Mouse (Mus musculus) WW6 (cell line): ENCODE data around the gene Kif27.
"Not testable (repeated sequence)": the region's sequence is repeated elsewhere in the genome, so short reads cannot be mapped to it uniquely, and the experiment has no call there.

Experiments
- DNase-seq: peaks from one replicate; pipeline ENCODE4 v3.0.0-alpha.2; 2013; ENCODE audit warnings: low read depth, low spot score

The Kif27 gene

DNA sequence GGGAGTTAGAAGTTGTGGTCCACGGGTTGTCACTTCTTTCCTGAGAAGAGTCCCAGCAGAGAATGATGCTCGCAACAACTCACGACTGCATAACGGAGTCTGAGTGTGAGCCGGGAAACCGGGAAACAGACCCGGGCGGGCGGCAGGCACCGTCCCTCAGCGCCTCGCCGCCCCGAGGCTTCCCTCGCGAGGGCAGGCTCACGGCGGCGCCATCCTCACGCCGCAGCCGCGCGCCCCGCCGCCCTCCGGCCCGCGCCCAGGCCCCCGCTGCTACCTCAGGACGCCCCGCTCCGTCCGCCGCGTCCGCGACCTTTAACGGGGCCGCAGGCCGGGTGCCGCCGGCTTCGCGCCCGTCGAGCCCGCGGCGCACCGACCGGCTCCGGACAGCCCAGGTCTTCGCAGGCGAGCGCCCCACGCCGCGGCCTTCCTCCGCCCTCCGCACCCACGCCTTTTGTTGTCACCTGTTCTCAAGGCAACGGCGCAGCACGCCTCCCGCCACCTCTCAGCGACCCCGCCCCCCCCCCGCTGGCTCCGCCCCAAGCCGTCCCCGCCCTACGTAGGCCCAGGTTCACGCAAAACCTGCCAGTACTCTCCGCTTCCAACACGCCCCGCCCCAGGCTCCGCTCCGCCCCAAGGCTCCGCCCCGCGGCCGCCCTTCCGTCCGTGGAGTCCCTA lies at the start of gene Kif27:
Kif27 (minus strand) TSS at position 494 of the 675 bp plus-strand sequence.
- peak; percentile 77 for DNase-seq

- not testable (repeated sequence) for DNase-seq
Observed at GRCm38 (mm10) chr13:58403243-58403642, 44.3 kb upstream of the Kif27 start, which contains the start of gene Hnrnpk. Gene Hnrnpk, minus strand, starts transcription at chr13:58403343.

- DNase-seq = no peak
Observed at GRCm38 (mm10) chr13:58402744-58403110, 43.8 kb upstream of the Kif27 start.

DNA sequence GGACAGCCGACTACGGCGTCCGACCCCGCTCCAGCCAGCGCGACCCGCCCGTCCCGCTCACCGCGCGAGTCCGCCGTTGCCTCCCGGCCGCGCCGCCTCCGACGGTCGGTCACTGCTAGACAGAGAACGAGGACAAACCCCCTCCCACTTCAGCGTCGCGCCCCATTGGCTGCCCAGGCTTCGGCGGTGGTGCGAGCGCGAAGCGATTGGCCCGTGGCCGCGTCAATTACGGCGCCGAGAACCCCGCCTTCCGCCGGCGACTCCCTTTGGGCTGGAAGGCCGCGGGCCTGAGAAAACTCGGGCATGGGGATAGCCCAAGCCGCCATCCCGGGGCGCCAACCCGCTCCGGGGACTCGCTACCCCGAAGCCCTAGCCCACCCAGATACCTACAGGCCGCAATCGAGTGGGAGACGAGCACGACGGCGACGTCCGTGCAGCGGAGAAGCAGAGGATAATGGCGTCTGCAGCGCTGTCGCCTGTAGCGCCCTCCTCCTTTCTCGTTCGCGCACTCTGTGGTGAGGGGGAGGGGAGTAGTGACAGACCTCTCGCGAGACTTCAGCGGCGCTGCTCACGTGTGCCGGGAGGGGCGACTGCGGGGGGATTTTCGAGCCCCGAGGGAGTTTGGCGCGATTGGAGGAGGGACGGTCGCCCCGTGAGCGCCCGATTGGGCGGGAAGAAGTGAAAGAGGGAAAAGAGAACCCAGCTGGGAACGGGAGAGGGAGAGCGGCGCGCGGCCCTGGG lies 43.3 kb upstream of the Kif27 start, which contains the start of gene Rmi1:
Rmi1 (plus strand) TSS at position 246 of the 741 bp plus-strand sequence.
- peak; percentile 94 for DNase-seq

GRCm38 (mm10) chr13:58401135-58402002 lies 42.4 kb upstream of the Kif27 start:
- peak; percentile 52 for DNase-seq

DNA sequence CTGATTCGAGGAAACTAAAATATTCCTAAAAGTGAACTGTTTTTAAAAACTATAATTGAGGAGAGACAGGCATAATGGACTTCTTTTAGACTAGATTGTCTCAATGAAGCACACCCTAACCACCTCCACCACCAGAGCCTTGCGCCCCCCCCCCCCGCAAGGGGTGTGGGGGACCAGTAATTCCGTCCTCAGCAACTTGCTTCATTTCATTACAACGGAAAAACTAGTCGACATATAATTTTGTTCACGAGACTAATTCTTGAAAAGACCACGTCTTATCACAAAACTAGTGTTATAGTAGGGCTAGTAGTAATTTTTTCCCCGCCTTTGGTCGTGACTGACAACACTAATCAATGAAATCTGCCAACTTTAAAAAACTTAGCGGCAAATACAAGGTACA lies 41.7 kb upstream of the Kif27 start:
- no peak for DNase-seq

DNA sequence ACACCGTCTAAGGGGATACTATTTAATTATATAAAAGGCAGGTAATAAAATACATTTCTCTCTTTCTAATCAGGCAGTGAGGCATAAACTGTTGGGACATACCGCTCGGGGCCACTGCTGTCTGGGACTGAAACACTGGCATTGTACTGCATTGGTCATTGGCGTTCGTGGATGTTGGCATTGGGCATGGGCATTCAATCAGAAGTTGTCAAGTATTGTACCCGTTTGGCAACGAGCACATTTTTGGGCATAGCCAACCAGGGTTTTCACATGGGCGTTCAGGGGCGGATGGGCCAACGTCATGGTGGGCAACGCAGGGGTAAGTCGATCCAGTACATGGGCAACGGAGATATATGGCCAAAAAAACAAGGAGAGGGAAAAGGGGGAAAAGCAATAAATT lies 38.7 kb upstream of the Kif27 start:
- no peak for DNase-seq

DNA sequence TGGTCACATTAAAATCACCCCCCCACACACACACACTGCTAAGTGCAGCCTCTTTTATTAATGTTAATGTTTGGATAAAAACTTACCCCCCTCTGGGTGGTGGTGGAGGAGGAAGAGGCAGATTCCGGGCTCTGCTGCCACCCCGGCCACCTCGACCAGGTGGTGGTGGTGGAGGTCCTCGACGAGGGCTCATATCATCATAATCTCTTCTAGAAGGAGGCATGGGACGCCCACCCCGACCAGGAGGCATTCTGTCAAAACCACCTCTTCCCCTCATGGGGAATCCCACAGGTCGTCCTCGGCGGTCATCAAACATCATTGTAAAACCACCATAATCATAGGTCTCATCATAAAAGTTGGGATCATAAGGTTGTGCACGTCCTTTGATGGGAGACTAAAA lies 35.5 kb upstream of the Kif27 start:
- not testable (repeated sequence) for DNase-seq

DNA sequence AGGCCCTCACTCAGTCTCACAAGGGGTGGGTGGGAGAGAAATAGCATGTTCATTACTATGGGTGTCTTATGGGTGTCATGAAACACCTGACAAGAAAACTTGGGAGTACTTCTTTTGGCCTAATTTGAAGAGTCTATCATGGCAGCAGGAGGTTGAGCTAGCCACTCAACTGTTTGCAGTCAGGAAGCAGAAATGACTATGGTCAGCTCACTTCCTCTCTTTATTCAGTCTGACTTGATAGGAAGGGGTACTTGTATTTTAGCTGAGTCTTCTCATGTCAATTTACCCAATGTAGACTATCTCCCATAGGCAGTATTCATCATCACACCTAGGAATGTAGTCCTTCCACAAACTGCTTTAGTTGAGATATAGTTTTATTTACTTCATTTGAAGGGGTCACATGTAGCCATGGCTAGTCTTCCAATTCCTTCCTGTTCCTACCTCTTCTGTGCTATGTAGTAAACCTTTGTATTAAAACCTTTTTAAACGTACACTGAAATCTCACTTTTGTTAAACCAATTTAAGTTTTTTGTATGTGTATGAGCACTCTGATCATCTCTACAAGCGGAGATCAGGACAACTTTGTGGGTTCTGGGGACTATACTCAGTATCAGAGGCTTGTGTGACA lies 30.5 kb upstream of the Kif27 start:
- no peak for DNase-seq

DNA sequence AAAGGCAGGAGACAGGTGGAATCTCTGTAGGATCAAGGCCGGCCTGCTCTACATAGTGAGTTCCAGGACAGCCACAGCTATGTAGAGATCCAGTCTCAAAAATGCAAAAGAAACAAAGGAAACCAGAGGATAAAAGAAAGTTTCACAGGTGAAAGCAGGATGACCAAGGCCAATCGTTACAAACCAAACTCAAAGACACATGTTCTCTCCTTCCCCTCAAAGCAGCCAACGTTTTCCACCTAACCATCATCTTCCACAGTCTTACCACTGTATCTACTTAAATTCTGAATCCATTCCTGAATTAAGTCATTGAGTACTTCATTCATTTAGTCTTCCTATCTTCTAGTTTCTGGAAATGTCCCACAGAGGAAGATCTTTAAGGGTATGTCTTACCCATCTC lies 29.5 kb upstream of the Kif27 start:
- no peak for DNase-seq

GRCm38 (mm10) chr13:58387948-58388347 lies 29.0 kb upstream of the Kif27 start:
- peak; percentile 52 for DNase-seq

DNA sequence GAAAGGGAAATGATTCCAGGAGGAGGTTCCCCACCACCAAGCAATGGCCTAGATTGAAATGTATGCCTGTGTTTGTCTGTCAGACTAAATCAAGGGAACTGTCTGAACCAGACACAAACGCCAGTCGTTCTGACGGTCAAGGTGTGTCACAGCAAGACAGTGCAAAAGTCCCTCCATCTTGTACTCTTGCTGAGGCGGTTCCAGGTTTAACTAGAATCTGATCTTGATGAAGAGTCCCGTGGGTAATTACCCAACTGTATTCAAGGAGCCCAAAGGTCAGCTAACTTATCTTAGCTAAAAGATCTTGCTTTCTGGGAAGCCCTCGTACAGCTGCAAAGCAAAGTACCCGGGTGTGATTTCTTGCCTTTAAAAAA lies 26.6 kb upstream of the Kif27 start:
- no peak for DNase-seq

GRCm38 (mm10) chr13:58384779-58385546 lies 26.0 kb upstream of the Kif27 start, which contains the start of gene 2210016F16Rik:
Gene 2210016F16Rik, minus strand, starts transcription at chr13:58385225.
- peak; percentile 54 for DNase-seq

DNA sequence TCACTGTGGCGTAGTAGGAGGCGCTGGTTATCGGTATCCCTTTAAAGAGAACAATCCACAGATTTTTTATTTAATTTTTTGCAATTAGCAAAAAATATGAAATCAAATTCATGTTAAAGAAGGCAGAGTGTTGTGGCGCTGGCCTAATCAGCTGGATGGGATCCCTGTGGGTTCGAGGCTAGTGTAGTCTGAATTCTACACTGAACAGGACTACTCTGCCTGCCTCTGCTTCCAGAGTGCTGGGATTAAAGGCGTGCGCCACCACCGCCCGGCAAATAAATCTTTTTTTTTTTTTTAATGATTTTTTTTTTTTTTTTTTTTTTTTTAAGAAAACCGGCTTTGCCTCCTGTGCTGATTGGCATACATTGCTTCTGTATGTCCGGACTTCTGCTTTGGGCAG lies 25.4 kb upstream of the Kif27 start:
- DNase-seq = no peak

GRCm38 (mm10) chr13:58373153-58373470 lies 14.2 kb upstream of the Kif27 start:
- no peak for DNase-seq

DNA sequence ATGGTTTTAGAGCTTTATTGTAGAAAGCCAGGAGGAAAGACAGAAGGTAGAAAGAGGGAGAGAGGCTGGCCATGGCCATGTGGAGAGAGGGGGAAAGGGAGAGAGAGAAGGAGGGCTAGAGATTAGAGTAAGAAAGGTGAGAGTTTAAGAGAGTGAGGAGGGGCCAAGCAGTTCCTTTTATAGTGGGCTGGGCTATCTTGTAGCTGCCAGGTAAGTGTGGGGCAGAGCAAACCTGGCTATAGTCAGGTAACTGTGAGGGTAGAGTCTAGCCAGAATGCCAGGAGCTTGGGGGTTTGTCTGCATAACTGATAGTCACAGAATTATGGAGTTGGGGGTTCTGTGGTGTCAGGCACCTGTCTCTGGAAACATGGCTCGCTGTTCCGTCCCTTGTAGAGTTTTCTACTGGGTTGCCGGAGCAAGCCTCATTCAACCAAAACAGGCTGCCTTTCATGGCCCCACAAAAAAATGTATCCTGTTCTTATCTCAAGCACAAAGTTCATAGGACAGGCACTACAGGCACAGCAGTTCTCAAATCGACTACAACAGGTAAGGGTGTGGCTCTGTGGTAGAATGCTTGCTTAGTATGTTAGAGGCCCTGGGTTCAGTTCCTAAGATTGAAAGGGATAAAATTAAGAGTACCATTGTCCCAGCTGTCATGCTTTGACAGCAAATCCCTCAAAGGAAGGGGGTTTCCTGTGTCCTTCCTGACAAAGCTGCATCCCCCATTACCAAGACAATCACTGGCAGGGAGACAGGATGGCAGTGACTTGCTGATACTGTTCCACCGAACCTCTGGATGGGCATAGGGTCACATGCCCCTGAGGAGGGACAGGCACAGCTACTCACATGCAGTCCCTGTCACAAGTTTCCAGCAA lies 13.6 kb upstream of the Kif27 start:
- DNase-seq = no peak

DNA sequence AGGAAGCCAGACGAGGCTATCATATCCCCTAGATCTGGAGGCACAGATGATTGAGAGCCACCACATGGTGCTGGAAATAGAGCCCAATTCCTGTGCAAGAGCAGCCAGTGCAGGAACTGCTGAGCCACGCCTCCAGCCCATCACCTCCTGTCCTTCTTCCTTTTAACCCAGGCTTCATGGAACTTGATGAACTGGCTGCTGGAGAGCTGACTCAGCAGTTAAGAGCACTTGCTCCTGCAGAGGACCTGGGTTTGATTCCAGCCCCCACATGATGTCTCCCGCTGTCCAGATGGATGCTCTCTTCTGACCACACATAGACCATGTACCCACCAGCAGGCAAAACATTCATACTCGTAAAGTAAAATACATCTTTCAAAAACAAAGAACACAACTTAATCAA lies 9.9 kb upstream of the Kif27 start:
- DNase-seq = no peak

GRCm38 (mm10) chr13:58367641-58368040 lies 8.7 kb upstream of the Kif27 start:
- DNase-seq = no peak

DNA sequence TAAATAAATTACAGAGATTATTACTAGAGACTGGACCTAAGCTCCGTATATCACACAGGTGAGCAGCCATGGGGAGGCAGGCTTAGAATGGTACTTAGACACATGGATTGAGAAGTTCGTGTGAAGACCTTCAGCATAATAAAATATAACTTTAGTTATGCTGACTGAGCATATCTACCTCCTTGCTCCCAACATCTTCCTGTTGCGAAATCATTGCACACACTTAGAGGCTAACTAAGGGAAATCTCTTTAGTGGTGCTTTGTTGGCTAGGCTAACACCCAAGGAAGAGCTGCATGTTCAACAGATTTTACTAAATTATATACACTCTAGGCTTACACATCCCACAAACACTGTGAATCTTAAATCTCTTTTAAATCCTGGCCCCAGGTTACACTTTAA lies 7.5 kb upstream of the Kif27 start:
- no peak for DNase-seq

DNA sequence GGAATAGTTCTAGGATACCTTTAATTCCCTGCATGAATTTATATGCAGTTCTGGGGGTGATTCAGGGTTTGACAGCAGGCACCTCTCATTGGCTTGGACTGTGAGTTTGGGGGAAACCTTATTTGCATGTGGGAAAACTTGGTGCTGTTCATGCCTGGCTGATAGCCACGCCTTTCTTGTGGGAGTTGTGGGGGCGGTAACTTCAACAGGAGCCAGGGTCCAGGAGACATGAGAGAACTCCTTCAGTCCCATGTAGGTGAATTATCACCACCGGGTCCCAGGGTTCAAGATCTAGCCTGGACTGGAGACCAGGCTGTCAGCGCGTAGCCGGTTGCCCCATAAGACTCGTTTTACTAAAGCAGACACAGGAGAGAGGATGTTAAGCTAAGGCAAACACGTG lies 6.3 kb upstream of the Kif27 start:
- DNase-seq = not testable (repeated sequence)
